Mouse (Mus musculus): ENCODE data around the gene C87436.

DNA sequence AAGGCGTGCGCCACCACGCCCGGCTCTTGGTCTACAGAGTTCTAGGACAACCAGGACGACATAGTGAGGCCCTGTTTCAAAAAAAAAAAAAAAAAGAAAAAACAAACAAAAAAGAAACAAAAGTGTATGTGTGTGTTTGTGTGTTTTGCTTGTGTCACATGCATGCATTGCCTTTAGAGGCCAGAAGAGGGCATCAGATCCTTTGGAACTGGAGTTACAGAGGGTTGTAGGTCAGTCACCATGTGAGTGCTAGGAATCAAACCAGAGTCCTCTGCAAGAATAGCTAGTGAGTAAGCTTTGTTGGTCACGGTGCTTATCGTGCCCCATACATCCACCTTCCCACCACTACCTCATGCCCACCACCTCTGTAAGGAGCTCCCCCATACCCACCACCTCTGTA lies 56.6 kb downstream of the C87436 start:
- no peak for TF ChIP-seq CTCF (IDR thresholded peaks at IDR 0.05; ENCODE audit: borderline replicate concordance, insufficient read depth, low read length)
- TF ChIP-seq POLR2A (IDR thresholded peaks at IDR 0.05; ENCODE audit: low read depth, low read length) = no peak

All from embryonic fibroblast, embryonic 13.5 days (primary cell).